Mouse (Mus musculus) liver, postnatal 0 days (tissue): Measurements from ENCODE around the gene Gse1.

Source experiments
- CTCF ChIP-seq: sonication (generic); IDR thresholded peaks from 2 replicates; pipeline ENCODE4 v1.5.1; 2016; ENCODE audit warnings: antibody characterized with exemption, low read depth
- EP300 ChIP-seq: IDR thresholded peaks from 2 replicates; pipeline ENCODE4 v1.6.1; 2016; ENCODE audit warnings: antibody characterized with exemption, low read depth, mild to moderate bottlenecking

GRCm38 (mm10) chr8:120505619-120506310 is 277.5 kb downstream of the Gse1 start:
- TF ChIP-seq CTCF (no peak), EP300 (no peak)
